Mouse (Mus musculus) left cerebral cortex, adult 11 months (tissue): ENCODE data around the gene Lbhd1.
"Not testable (repeated sequence)": the region's sequence is repeated elsewhere in the genome, so short reads cannot be mapped to it uniquely, and the experiment has no call there.

Experiments used
- DNase-seq: peaks from one replicate; pipeline ENCODE4 v3.0.0; 2022; ENCODE audit warnings: low spot score

Gene Lbhd1

GRCm38 (mm10) chr19:8883616-8884015 lies at the start of gene Lbhd1, which contains the start of gene Gm49403:
Gene Lbhd1 (plus strand): TSS chr19:8883732.
Gene Gm49403 (plus strand): TSS chr19:8883930.
- no peak for DNase-seq

- not testable (repeated sequence) for DNase-seq
These were observed 47.2 kb upstream of the Lbhd1 start for GRCm38 (mm10) chr19:8836327-8836726.

- peak; percentile 86 for DNase-seq
These were observed 46.2 kb upstream of the Lbhd1 start, which contains the start of gene Bscl2 for GRCm38 (mm10) chr19:8837251-8837791. Gene Bscl2 (plus strand): TSS chr19:8837467.

- DNase-seq = no peak
These were observed 45.3 kb upstream of the Lbhd1 start for GRCm38 (mm10) chr19:8838041-8838730.

GRCm38 (mm10) chr19:8839103-8839907 lies 44.2 kb upstream of the Lbhd1 start, which contains the start of gene Gng3:
Gene Gng3 (minus strand): TSS chr19:8839194.
- peak; percentile 81 for DNase-seq

- DNase-seq = no peak
These were observed 43.4 kb upstream of the Lbhd1 start for GRCm38 (mm10) chr19:8839908-8840791.

GRCm38 (mm10) chr19:8841012-8841411 lies 42.5 kb upstream of the Lbhd1 start:
- no peak for DNase-seq

- no peak for DNase-seq
These were observed 40.6 kb upstream of the Lbhd1 start for GRCm38 (mm10) chr19:8842961-8843360.

GRCm38 (mm10) chr19:8844371-8845129 lies 39.0 kb upstream of the Lbhd1 start:
- DNase-seq = no peak

GRCm38 (mm10) chr19:8848356-8848755 lies 35.2 kb upstream of the Lbhd1 start:
- no peak for DNase-seq

GRCm38 (mm10) chr19:8850402-8850901 lies 33.1 kb upstream of the Lbhd1 start, which contains the start of gene Lrrn4cl:
Gene Lrrn4cl (plus strand): TSS chr19:8850768.
- DNase-seq = no peak

GRCm38 (mm10) chr19:8851639-8852038 lies 31.9 kb upstream of the Lbhd1 start:
- DNase-seq = no peak

GRCm38 (mm10) chr19:8852236-8852928 lies 31.1 kb upstream of the Lbhd1 start:
- DNase-seq = no peak

- DNase-seq = no peak
These were observed 30.4 kb upstream of the Lbhd1 start for GRCm38 (mm10) chr19:8853117-8853516.

- DNase-seq = no peak
These were observed 25.8 kb upstream of the Lbhd1 start for GRCm38 (mm10) chr19:8857689-8858088.

GRCm38 (mm10) chr19:8859018-8859417 lies 24.5 kb upstream of the Lbhd1 start:
- DNase-seq = no peak

- DNase-seq = no peak
These were observed 19.3 kb upstream of the Lbhd1 start for GRCm38 (mm10) chr19:8864265-8864664.

- DNase-seq = not testable (repeated sequence)
These were observed 13.2 kb upstream of the Lbhd1 start for GRCm38 (mm10) chr19:8870381-8870780.

- no peak for DNase-seq
These were observed 12.7 kb upstream of the Lbhd1 start for GRCm38 (mm10) chr19:8870838-8871237.
